Mouse (Mus musculus): Measurements from ENCODE around the gene Msh3.

- TF ChIP-seq CTCF (IDR thresholded peaks at IDR 0.05; ENCODE audit: insufficient read depth, low read depth, low read length) (no peak), POLR2A (IDR thresholded peaks at IDR 0.05; ENCODE audit: insufficient read depth, low read depth, low read length) (no peak)
Measured at GRCm38 (mm10) chr13:92246966-92247365, 107.8 kb downstream of the Msh3 start.
